Mouse (Mus musculus) limb, embryonic 14.5 days (tissue): Measurements from ENCODE around the gene C2cd3. TPM values are rescaled to one million over a fixed set of nuclear protein-coding genes. Genes with fewer than 3 reads are reported as not detected.

Source experiments
- ATAC-seq: fragments of 200-750 bp; cut with Nextera tagmentation; 2 replicates; pipeline ENCODE4 v1.8.0; 2017; ENCODE audit warnings: low read depth, moderate number of reproducible peaks, moderate TSS enrichment; ENCODE audit not compliant: low FRiP score
- DNase-seq: peaks from one replicate; pipeline ENCODE4 v3.0.0-alpha.2; 2015; ENCODE audit warnings: low spot score
- H3K27ac ChIP-seq: fragments of 300-500 bp; sonication (generic); replicated peaks from 2 replicates; pipeline ENCODE4 v1.5.1; 2014; ENCODE audit warnings: low read depth, mild to moderate bottlenecking, low read length, moderate library complexity, mixed read lengths
- H3K27me3 ChIP-seq: fragments of 300-500 bp; sonication (generic); 2 replicates; pipeline ENCODE4 v1.6.1; 2014; ENCODE audit warnings: low read length, mixed read lengths; ENCODE audit not compliant: control insufficient read depth, insufficient read depth
- H3K36me3 ChIP-seq: fragments of 300-500 bp; sonication (generic); 2 replicates; pipeline ENCODE4 v1.6.1; 2014; ENCODE audit warnings: mild to moderate bottlenecking, low read length, moderate library complexity, mixed read lengths; ENCODE audit not compliant: control insufficient read depth, insufficient read depth
- H3K4me1 ChIP-seq: fragments of 300-500 bp; sonication (generic); 2 replicates; pipeline ENCODE4 v1.6.1; 2014; ENCODE audit warnings: antibody characterized with exemption, low read length, mixed read lengths; ENCODE audit not compliant: control insufficient read depth, insufficient read depth
- H3K4me2 ChIP-seq: fragments of 300-500 bp; sonication (generic); replicated peaks from 2 replicates; pipeline ENCODE4 v1.6.1; 2014; ENCODE audit warnings: low read depth, mild to moderate bottlenecking, low read length, moderate library complexity; ENCODE audit not compliant: severe bottlenecking
- H3K4me3 ChIP-seq: fragments of 300-500 bp; sonication (generic); replicated peaks from 2 replicates; pipeline ENCODE4 v1.5.1; 2014; ENCODE audit warnings: low read length
- H3K9ac ChIP-seq: fragments of 300-500 bp; sonication (generic); 2 replicates; pipeline ENCODE4 v1.6.1; 2014; ENCODE audit warnings: mild to moderate bottlenecking, low read depth, low read length, moderate library complexity; ENCODE audit not compliant: severe bottlenecking
- H3K9me3 ChIP-seq: fragments of 300-500 bp; sonication (generic); 2 replicates; pipeline ENCODE4 v1.6.1; 2016; ENCODE audit warnings: low read length; ENCODE audit not compliant: control insufficient read depth
- POLR2A ChIP-seq: fragments of 200-500 bp; IDR thresholded peaks from 2 replicates; pipeline ENCODE4 v1.8.0; 2012; ENCODE audit warnings: inconsistent platforms, mild to moderate bottlenecking, moderate library complexity, borderline replicate concordance; ENCODE audit not compliant: insufficient read depth, insufficient read length; ENCODE audit errors: extremely low read depth
- WGBS: fragments of 180-500 bp; shearing (Covaris S2); extraction: QIAGEN DNeasy Blood & Tissue Kit; methylation state at CpG from one replicate; pipeline ENCODE4 v1.1.7; 2014; 5-methylcytosine and 5-hydroxymethylcytosine counted together
- polyA plus RNA-seq, 2 experiments: library from polyadenylated mRNA; depleted of rRNA in 1 of 2; stranded (reverse) in 1 of 2; unstranded in 1 of 2; fragments of >200 nt; fragmentation: Nextera tagmentation in 1 of 2; extraction: Ambion mirVana in 1 of 2; gene quantifications; 2 replicates each; pipeline versions ENCODE4 v1.2.1 to v1.2.3; 2012 to 2014

C2cd3 gene
- polyA plus RNA-seq, 2 experiments, result 23.5 to 29.3 TPM

- Histone ChIP-seq H3K9me3 (no peaks in the 10 kb centered on the region), H3K27me3 (no peaks in the 10 kb centered on the region), H3K4me1 (no peaks in the 10 kb centered on the region), H3K36me3 (no peaks in the 10 kb centered on the region), H3K27ac (no peak overlapping the region), H3K9ac (no peak overlapping the region), H3K4me2 (no peak overlapping the region), H3K4me3 (no peak overlapping the region)
- no peak for TF ChIP-seq POLR2A
- WGBS, result 68% methylated on average over 8 of the region's 8 CpGs
- ATAC-seq (no peak), DNase-seq (no peak)
These were observed 139.6 kb downstream of the C2cd3 start for GRCm38 (mm10) chr7:100511602-100512001.

GRCm38 (mm10) chr7:100514573-100514972 lies 142.5 kb downstream of the C2cd3 start, which contains the start of gene Dnajb13:
Gene Dnajb13 (minus strand): TSS chr7:100514960.
- no peaks in the 10 kb centered on the region for H3K36me3 ChIP-seq
- no peaks in the 10 kb centered on the region for H3K9me3 ChIP-seq
- H3K4me3 ChIP-seq, result no peak within 1 kb of the TSS
- no peak within 1 kb of the TSS for H3K4me2 ChIP-seq
- DNase-seq, result no peak
- WGBS, result 49% methylated on average over 11 of the region's 11 CpGs
- no peak for ATAC-seq
- no peak within 1 kb of the TSS for H3K27ac ChIP-seq
- no peaks in the 10 kb centered on the region for H3K27me3 ChIP-seq
- no peak within 1 kb of the TSS for H3K9ac ChIP-seq
- H3K4me1 ChIP-seq, result no peaks in the 10 kb centered on the region
- TF ChIP-seq POLR2A, result no peak

Other genes with a start within 250 kb of the C2cd3 start
- 16.3 and 18.3 TPM in 2 replicates for gene Lipt2, start 213.0 kb upstream of the C2cd3 start, polyA plus RNA-seq (2012; rRNA removed)
- 23.6 and 25.5 TPM in 2 replicates for gene Lipt2, start 213.0 kb upstream of the C2cd3 start, polyA plus RNA-seq (2014; fragmentation: Nextera tagmentation; extraction: Ambion mirVana)
- gene Kcne3, start 195.7 kb upstream of the C2cd3 start, polyA plus RNA-seq (2012; rRNA removed), result 17.3 and 21.8 TPM in 2 replicates
- gene Kcne3, start 195.7 kb upstream of the C2cd3 start, polyA plus RNA-seq (2014; fragmentation: Nextera tagmentation; extraction: Ambion mirVana), result 8.7 and 10.7 TPM in 2 replicates
- gene Pgm2l1, start 144.8 kb upstream of the C2cd3 start, polyA plus RNA-seq (2012; rRNA removed), result 4.9 and 5.1 TPM in 2 replicates
- gene Pgm2l1, start 144.8 kb upstream of the C2cd3 start, polyA plus RNA-seq (2014; fragmentation: Nextera tagmentation; extraction: Ambion mirVana), result 3.2 and 4.1 TPM in 2 replicates
- 48.7 and 66.0 TPM in 2 replicates for gene P4ha3, start 86.7 kb upstream of the C2cd3 start, polyA plus RNA-seq (2012; rRNA removed)
- 28.1 and 30.7 TPM in 2 replicates for gene P4ha3, start 86.7 kb upstream of the C2cd3 start, polyA plus RNA-seq (2014; fragmentation: Nextera tagmentation; extraction: Ambion mirVana)
- gene Ppme1, start 74 bp downstream of the C2cd3 start, polyA plus RNA-seq (2012; rRNA removed), result 68.8 and 97.2 TPM in 2 replicates
- 44.0 and 50.0 TPM in 2 replicates for gene Ppme1, start 74 bp downstream of the C2cd3 start, polyA plus RNA-seq (2014; fragmentation: Nextera tagmentation; extraction: Ambion mirVana)
- gene Ucp3, start 100.8 kb downstream of the C2cd3 start, polyA plus RNA-seq (2012; rRNA removed), result 0.10 TPM in 2 replicates
- 0.07 and 0.15 TPM in 2 replicates for gene Ucp3, start 100.8 kb downstream of the C2cd3 start, polyA plus RNA-seq (2014; fragmentation: Nextera tagmentation; extraction: Ambion mirVana)
- gene Ucp2, start 121.1 kb downstream of the C2cd3 start, polyA plus RNA-seq (2012; rRNA removed), result 104 and 159 TPM in 2 replicates
- gene Ucp2, start 121.1 kb downstream of the C2cd3 start, polyA plus RNA-seq (2014; fragmentation: Nextera tagmentation; extraction: Ambion mirVana), result 152 and 160 TPM in 2 replicates
- 0.03 and 0.14 TPM in 2 replicates for gene Dnajb13, start 142.7 kb downstream of the C2cd3 start, polyA plus RNA-seq (2012; rRNA removed)
- 0.14 TPM in 1 of 2 replicates, not detected in the other for gene Dnajb13, start 142.7 kb downstream of the C2cd3 start, polyA plus RNA-seq (2014; fragmentation: Nextera tagmentation; extraction: Ambion mirVana)
- gene Coa4, start 164.8 kb downstream of the C2cd3 start, polyA plus RNA-seq (2012; rRNA removed), result 13.5 and 15.5 TPM in 2 replicates
- gene Coa4, start 164.8 kb downstream of the C2cd3 start, polyA plus RNA-seq (2014; fragmentation: Nextera tagmentation; extraction: Ambion mirVana), result 22.2 and 22.3 TPM in 2 replicates
- gene Rab6a, start 235.2 kb downstream of the C2cd3 start, polyA plus RNA-seq (2012; rRNA removed), result 76.7 and 78.7 TPM in 2 replicates
- gene Rab6a, start 235.2 kb downstream of the C2cd3 start, polyA plus RNA-seq (2014; fragmentation: Nextera tagmentation; extraction: Ambion mirVana), result 113 and 126 TPM in 2 replicates
- 27.3 and 42.0 TPM in 2 replicates for gene Mrpl48, start 236.1 kb downstream of the C2cd3 start, polyA plus RNA-seq (2012; rRNA removed)
- gene Mrpl48, start 236.1 kb downstream of the C2cd3 start, polyA plus RNA-seq (2014; fragmentation: Nextera tagmentation; extraction: Ambion mirVana), result 79.6 and 87.7 TPM in 2 replicates